Mouse (Mus musculus) cerebellum, postnatal 4 days (tissue): ENCODE data around the gene Dync2h1.
"Not testable (repeated sequence)": the region's sequence is repeated elsewhere in the genome, so short reads cannot be mapped to it uniquely, and the experiment has no call there.

Experiments
- DNase-seq, 2 experiments: peaks; one replicate each; pipeline ENCODE4 v3.0.0; 2022; ENCODE audit warnings: low spot score in 2 of 2, mixed read lengths in 1 of 2

The Dync2h1 gene

GRCm38 (mm10) chr9:7015600-7015999 lies 168.6 kb downstream of the Dync2h1 start:
- no peak for DNase-seq

- DNase-seq: no peak
These were observed 169.5 kb downstream of the Dync2h1 start for GRCm38 (mm10) chr9:7014733-7015132.

GRCm38 (mm10) chr9:7009785-7010184 lies 174.5 kb downstream of the Dync2h1 start:
- no peak for DNase-seq

DNA sequence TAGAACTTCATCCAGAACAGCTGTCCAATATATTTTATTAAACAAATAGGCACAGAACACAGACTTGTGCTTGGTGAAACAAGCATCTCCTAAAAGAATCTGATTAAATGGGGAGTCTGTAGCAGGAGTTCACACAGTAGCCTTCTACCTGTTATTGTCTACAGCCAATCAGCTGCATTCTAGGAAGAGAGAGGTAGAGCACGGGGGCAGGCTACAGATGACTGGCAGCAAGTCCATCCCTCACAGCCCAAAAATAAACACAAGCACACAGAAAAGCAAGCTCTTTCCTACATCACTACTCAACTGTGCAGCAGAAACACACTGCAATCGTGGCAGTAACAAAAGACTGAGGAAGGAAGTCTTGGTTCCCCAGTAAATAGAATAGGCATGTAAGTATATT lies 189.4 kb downstream of the Dync2h1 start:
- no peak for DNase-seq

- no peak for DNase-seq
These were observed 190.0 kb downstream of the Dync2h1 start for GRCm38 (mm10) chr9:6994275-6994674.

DNA sequence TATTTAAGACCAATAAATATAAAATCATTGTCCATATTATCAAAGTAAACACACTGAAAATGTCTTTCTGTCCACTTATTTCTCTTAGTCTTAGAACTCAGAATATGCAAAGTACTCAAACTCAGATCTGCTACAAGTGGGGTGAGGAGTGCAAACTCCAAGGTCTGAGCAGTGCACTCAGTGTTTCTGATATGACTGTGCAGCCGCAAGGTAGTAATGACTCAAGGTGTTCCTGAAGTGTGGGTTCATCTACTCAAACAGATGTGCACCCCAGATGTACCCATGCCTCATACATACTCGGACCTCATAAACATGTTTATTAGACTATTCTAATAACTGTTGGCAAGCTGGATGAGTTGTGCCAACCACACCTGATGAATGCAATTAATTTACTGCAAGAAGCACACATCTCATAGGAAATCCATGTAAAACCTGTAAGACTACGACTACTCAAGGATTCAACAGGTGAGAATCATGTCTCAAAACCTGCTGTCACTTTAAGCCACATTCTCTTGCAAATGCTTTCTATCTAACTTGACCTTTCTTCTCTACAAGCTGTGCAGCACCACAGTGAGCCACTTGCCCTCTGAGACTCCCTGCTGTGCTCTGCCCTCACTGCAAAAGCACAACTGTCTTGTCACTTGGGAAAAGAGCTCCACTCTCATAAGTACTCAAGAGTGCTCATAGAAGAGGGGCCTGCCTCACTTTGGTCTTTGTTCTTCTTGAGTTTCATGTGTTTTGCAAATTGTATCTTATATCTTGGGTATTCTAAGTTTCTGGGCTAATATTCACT lies 195.2 kb downstream of the Dync2h1 start:
- no peak for DNase-seq

DNA sequence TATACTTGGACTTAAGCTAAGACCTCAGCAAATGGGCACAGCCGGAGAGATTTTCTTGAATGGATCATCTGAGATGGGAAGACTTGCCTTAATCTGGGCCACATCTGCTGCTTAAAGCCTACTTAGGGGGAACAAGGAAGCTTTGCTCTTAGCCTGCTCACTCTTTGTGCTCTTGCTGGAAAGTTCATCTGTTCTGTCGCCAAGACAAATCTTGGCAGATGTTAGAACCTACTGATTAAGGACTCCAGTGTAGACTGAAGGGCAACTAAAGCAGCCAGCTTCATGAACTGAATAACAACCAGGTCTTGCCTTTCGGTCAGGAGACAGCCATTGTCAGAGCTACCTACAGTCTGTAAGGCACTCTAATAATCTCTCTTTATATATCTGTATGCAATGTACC lies 198.1 kb downstream of the Dync2h1 start:
- DNase-seq: no peak

DNA sequence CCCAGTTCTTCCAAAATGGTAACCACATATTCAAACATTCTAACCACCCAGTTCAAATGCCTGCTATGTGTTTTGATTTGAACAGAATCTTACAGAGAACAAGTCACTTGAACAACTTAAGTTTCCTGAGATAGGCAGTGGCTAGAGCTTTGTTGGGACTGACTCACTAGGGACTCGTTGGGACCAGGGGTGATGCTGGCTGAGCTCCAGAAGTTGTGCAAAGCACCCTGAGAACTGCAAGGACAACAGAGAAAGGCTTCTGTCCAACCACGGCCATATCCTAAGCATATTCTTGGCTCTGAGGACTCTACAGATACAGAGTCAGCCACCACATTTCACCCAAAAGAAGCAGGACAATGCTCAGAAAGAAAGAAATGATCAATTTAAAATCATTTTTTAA lies 215.1 kb downstream of the Dync2h1 start:
- DNase-seq: no peak

DNA sequence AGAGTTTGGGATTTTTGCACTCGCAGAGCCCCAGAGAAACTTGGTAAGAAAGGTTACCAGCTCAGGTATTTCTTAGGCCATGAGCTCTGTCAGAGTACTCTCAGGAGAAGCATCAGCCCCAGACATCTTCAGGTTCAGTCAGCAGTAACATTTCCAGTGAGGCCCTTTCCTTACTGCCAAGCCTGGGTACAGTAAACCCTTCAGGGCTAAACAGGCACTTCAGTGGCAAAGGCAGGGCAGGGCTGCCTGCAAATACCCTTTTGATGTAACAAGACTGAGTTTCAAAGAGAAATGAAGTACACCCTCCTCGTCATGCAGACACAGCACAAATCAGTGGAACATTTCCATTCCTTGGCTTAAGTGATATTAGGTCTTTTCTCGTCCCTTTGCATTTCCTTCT lies 219.2 kb downstream of the Dync2h1 start:
- DNase-seq: no peak

GRCm38 (mm10) chr9:6958311-6958710 lies 225.9 kb downstream of the Dync2h1 start:
- no peak for DNase-seq

GRCm38 (mm10) chr9:6927399-6928035 lies 256.7 kb downstream of the Dync2h1 start:
- no peak for DNase-seq

- DNase-seq: no peak
These were observed 270.8 kb downstream of the Dync2h1 start for GRCm38 (mm10) chr9:6913471-6913870.

GRCm38 (mm10) chr9:6910537-6910936 lies 273.7 kb downstream of the Dync2h1 start:
- not testable (repeated sequence) for DNase-seq

DNA sequence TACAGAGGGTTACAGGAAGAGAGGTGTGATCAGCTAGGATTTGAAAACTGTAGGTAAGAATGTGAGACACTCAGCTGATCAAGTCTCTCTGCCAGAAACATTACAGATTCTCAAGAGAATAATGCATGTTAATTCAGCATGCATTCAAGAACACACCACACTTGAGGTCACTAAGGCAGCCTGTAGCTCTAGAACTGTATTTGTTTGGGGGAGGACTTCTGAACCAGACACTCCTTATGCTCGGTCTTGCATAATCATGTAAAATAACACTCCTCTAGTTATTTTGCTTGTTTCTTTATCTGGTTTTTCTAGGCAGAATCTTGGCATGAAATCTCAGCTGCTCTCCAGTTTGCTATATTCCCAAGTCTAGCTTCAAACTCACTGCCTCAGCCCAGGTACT lies 282.6 kb downstream of the Dync2h1 start:
- DNase-seq: no peak

- DNase-seq: no peak
These were observed 292.9 kb downstream of the Dync2h1 start for GRCm38 (mm10) chr9:6891331-6891730.

GRCm38 (mm10) chr9:6881187-6881984 lies 302.9 kb downstream of the Dync2h1 start:
- DNase-seq: no peak
